Mouse (Mus musculus) liver, embryonic 14.5 days (tissue): ENCODE measurements around the gene Cxcr5.

Experiments
- CTCF ChIP-seq: IDR thresholded peaks from 2 replicates; pipeline ENCODE4 v1.5.1; 2016; ENCODE audit warnings: antibody characterized with exemption, low read depth, control low read depth
- EP300 ChIP-seq: IDR thresholded peaks from 2 replicates; pipeline ENCODE4 v1.6.1; 2016; ENCODE audit warnings: antibody characterized with exemption, low read depth

DNA sequence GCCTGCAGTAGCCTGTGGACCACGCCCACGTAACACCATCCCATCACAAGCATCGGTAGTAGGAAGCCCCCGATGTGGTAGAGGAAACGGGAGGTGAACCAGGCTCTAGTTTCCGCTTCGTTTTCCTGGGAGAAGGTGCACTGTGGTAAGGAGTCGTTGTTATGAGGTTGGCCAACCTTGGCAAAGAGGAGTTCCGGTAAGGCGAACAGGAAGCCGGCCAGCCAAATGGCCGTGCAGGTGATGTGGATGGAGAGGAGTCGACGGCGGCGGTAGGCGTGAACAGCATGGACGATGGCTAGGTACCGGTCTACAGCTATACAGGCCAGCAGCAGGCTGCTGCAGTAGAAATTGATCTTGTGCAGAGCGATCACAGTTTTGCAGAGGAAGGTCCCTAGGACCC lies 48.1 kb downstream of the Cxcr5 start:
- TF ChIP-seq CTCF: no peak
- no peak for TF ChIP-seq EP300
